Mouse (Mus musculus) embryonic facial prominence, embryonic 12.5 days (tissue): ENCODE results near the gene Ascc3. TPM values are rescaled to one million over a fixed set of nuclear protein-coding genes. Genes with fewer than 3 reads are reported as not detected.

Experiments used
- ATAC-seq: fragments of 200-750 bp; cut with Nextera tagmentation; 2 replicates; pipeline ENCODE4 v1.8.0; 2017; ENCODE audit not compliant: insufficient number of reproducible peaks, insufficient read depth, low FRiP score, low TSS enrichment
- H3K27ac ChIP-seq: fragments of 300-500 bp; sonication (generic); 2 replicates; pipeline ENCODE4 v1.5.1; 2016; ENCODE audit warnings: mild to moderate bottlenecking
- H3K27me3 ChIP-seq: fragments of 300-500 bp; sonication (generic); 2 replicates; pipeline ENCODE4 v1.6.1; 2016; ENCODE audit warnings: mild to moderate bottlenecking, moderate library complexity
- H3K36me3 ChIP-seq: fragments of 300-500 bp; sonication (generic); 2 replicates; pipeline ENCODE4 v1.6.1; 2016; ENCODE audit warnings: mild to moderate bottlenecking
- H3K4me1 ChIP-seq: fragments of 300-500 bp; sonication (generic); 2 replicates; pipeline ENCODE4 v1.6.1; 2016
- H3K4me2 ChIP-seq: fragments of 300-500 bp; sonication (generic); replicated peaks from 2 replicates; pipeline ENCODE4 v1.6.1; 2016; ENCODE audit warnings: mild to moderate bottlenecking, moderate library complexity
- H3K4me3 ChIP-seq: fragments of 300-500 bp; sonication (generic); 2 replicates; pipeline ENCODE4 v1.5.1; 2016; ENCODE audit warnings: mild to moderate bottlenecking
- H3K9ac ChIP-seq: fragments of 300-500 bp; sonication (generic); 2 replicates; pipeline ENCODE4 v1.6.1; 2016; ENCODE audit warnings: mild to moderate bottlenecking, moderate library complexity
- H3K9me3 ChIP-seq: fragments of 300-500 bp; sonication (generic); 2 replicates; pipeline ENCODE4 v1.6.1; 2016; ENCODE audit warnings: mild to moderate bottlenecking, moderate library complexity
- WGBS: fragments of 180-500 bp; shearing (Covaris S2); methylation state at CpG from one replicate; pipeline ENCODE4 v1.1.7; 2016; 5-methylcytosine and 5-hydroxymethylcytosine counted together
- polyA plus RNA-seq: library from polyadenylated mRNA; unstranded; fragments of >200 nt; fragmentation: Nextera tagmentation; extraction: Ambion mirVana; gene quantifications from 2 replicates; pipeline ENCODE4 v1.2.1, GENCODE M21; 2016

Gene Ascc3
- 24.0 and 27.0 TPM in 2 replicates for polyA plus RNA-seq

DNA sequence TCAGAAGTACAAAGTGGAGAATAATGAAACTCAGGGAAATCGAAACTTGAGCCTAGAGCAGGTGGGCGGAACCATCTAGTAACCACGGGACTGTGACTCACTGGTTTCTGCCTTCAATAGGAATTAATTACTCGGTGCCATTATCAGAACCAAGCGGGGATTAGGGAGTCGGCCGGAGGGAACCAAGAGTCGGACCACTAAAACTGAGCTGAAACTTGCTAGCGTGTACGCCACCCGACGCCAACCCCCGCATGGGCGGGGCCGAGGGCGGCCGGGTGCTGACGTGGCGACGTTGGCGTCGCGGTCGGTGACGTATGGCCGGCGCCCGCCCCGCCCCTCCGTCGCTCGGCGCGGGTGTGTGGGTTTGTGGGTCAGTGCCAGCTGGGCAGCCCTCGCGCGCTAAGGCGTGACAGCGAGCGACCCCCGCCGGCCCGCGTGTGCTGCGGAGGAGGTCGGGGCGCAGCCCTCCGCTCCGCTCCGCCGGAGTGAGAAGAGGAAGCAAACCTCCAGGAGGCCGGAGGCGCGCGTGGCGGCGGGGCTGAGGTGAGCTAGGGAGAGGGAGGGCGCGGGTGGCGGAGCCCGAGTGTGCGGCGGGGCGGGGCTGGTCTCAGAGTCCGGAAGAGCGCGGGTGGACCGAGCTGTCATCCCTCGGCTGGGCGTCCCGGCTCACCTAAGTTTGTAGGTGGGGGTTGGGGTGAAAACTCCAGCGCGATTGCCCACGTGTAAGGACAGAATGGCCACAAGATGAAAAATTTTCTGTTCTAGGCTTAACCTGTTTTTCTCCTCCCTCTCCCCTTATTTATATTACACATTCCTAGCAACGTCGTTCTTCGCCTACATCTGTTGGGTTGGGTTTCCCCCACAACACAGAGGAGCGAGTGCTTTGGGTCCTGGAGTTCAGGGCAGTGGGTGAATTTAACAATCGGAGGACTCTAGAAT, at the start of gene Ascc3:
Gene Ascc3, plus strand, starts transcription at position 315 of the 939 bp plus-strand sequence.
- H3K4me1 ChIP-seq = no peaks in the 10 kb centered on the region
- ATAC-seq = peak; percentile 97
- under 1% methylated on average over 78 of the region's 79 CpGs for WGBS

DNA sequence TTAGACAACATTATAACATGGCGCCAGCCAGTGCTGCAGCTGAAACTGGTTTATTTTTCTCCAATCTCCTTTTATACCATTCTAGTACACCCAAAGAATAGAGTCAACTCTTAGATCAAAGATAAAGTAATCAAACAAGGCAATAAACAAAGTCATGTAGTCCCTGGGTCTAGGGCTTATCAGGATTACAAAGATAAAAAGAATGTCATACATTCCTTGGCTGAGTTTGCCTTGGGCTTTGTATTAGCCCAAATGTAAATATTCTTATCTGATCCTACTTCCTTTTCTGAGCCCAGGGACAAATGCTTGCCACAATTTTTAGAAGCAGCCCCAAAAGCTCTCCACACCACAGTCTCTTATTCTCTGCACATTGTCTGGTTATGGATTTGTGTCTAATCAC, 7.7 kb upstream of the Ascc3 start:
- no peak overlapping the region for H3K27ac ChIP-seq
- 81% methylated on average over 1 of the region's 1 CpGs for WGBS
- ATAC-seq = no peak
- H3K9ac ChIP-seq = no peak overlapping the region
- H3K4me2 ChIP-seq = no peak overlapping the region
- no peaks in the 10 kb centered on the region for H3K27me3 ChIP-seq
- no peak overlapping the region for H3K4me3 ChIP-seq
- no peaks in the 10 kb centered on the region for H3K9me3 ChIP-seq
- no peaks in the 10 kb centered on the region for H3K4me1 ChIP-seq
- H3K36me3 ChIP-seq = no peaks in the 10 kb centered on the region

More for the DNA sequence above, at the start of gene Ascc3:
- Histone ChIP-seq H3K27me3 (no peaks in the 10 kb centered on the region), H3K9ac (peak within 1 kb of the TSS; percentile 73), H3K4me3 (peak within 1 kb of the TSS; percentile 81), H3K36me3 (no peaks in the 10 kb centered on the region), H3K4me2 (peak within 1 kb of the TSS; percentile 61), H3K9me3 (no peaks in the 10 kb centered on the region), H3K27ac (peak within 1 kb of the TSS; percentile 88)

DNA sequence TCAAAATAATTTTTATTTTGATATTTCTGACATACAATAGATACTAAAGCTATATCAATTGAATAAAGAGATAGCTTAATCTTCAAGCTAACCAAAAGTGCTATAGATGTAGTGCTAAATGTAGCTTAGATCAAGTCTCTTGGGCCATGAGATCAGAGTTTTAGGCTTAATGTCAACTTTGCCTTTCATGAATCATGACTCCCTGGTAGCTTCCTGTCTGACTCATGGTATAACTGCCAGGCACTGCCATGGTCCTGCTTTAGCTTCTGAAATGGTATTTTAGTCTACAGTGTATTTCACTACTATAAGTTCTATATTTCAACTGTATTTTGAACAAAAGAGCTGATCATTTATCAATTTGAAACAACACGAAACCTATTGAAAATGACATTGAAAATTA, 5.9 kb upstream of the Ascc3 start:
- Histone ChIP-seq H3K4me2 (no peak overlapping the region), H3K36me3 (no peaks in the 10 kb centered on the region), H3K9ac (no peak overlapping the region), H3K4me1 (no peaks in the 10 kb centered on the region), H3K9me3 (no peaks in the 10 kb centered on the region), H3K4me3 (no peak overlapping the region), H3K27me3 (no peaks in the 10 kb centered on the region), H3K27ac (no peak overlapping the region)
- 82% methylated on average over 1 of the region's 1 CpGs for WGBS
- ATAC-seq = no peak

DNA sequence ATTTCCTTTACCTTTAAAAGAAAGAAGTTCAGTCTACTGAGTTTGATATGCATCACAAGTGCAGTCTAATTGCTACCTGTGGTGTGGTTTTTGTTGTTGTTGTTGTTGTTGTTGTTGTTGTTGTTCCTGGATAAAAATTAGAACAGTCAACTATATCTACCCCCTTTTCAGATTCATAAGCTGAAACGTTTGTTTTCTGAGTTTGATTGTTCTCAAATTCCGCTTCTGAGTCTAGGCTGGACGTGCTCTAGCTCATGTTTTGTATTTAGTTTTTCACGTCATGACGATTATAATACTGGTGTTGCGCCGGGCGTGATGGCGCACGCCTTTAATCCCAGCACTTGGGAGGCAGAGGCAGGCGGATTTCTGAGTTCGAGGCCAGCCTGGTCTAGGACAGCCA, 902 bp downstream of the Ascc3 start:
- Histone ChIP-seq H3K9ac (0 out of 2 replicates have a peak overlapping the region, but pooled peaks have one; percentile 73), H3K4me2 (peak overlapping the region; percentile 61)

DNA sequence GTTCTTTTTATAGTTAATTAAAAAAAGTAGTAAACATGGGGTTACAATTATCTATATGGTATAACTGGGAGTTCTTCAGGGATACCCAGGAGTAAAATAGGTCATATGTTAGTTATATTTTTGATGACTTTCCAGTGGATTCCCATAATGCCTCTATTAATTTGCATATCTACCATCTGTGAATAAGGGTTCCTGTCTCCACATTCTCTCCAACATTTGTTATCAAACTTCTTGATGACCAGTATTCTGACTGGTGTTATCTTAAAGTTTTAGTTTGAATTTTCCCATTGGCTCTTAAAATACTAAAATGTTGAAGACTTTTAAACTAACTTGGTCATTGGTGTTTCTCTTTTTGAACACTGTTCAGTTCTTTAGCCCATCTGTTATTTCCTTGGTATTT, 2.9 kb downstream of the Ascc3 start:
- no peak overlapping the region for H3K27ac ChIP-seq
- H3K27me3 ChIP-seq = no peaks in the 10 kb centered on the region
- ATAC-seq = no peak
- H3K36me3 ChIP-seq = no peaks in the 10 kb centered on the region
- H3K4me2 ChIP-seq = no peak overlapping the region
- H3K9ac ChIP-seq = no peak overlapping the region
- H3K9me3 ChIP-seq = no peaks in the 10 kb centered on the region
- no peaks in the 10 kb centered on the region for H3K4me1 ChIP-seq
- no peak overlapping the region for H3K4me3 ChIP-seq

More for the DNA sequence above, 902 bp downstream of the Ascc3 start:
- Histone ChIP-seq H3K27ac (no peak overlapping the region), H3K9me3 (no peaks in the 10 kb centered on the region), H3K4me1 (no peaks in the 10 kb centered on the region), H3K27me3 (no peaks in the 10 kb centered on the region), H3K4me3 (peak overlapping the region; percentile 81), H3K36me3 (no peaks in the 10 kb centered on the region)
- WGBS = 76% methylated on average over 12 of the region's 12 CpGs
- no peak for ATAC-seq

DNA sequence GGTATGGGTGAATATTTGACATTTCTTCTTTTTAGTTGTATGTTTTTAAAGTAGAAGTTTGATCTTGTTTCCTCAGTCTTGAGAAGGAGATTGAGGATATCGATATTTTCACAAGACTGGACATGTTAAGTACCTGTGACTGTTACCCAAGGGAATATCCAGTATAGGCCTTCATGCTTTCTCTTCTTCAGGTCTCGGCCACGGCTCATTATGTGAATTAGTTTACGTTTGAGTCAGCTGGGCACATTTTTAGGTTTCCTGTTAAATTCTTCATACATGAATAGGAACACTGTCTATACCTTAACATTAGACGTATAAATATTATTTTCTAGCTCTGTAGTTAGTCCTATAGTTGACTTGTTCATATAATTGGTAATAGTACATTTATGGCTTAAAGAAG, 12.4 kb downstream of the Ascc3 start:
- H3K4me3 ChIP-seq = no peak overlapping the region
- no peak overlapping the region for H3K27ac ChIP-seq
- no peaks in the 10 kb centered on the region for H3K9me3 ChIP-seq
- no peaks in the 10 kb centered on the region for H3K27me3 ChIP-seq
- WGBS = 82% methylated on average over 5 of the region's 5 CpGs
- no peaks in the 10 kb centered on the region for H3K4me1 ChIP-seq
- H3K9ac ChIP-seq = no peak overlapping the region
- ATAC-seq = no peak
- H3K4me2 ChIP-seq = no peak overlapping the region
- no peaks in the 10 kb centered on the region for H3K36me3 ChIP-seq

DNA sequence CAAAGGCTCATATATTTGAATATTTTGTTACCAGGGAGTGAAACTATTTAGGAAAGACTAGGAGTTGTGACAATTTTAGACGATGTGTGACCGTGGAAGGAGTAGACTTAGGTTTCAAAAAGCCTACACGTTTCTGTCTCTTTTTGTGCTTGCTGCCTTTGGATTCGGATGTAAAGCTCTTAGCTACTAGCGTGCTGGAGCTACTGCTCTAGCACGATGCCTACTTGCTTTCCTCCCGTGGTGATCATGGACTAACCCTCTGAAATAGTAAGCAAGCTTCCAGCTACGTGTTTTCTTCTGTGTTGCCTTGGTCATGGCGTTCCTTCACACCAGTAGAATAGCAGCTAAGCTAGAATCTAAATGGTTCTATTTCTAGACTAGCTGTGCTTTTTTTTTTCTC, 21.4 kb downstream of the Ascc3 start:
- no peak overlapping the region for H3K27ac ChIP-seq
- no peak overlapping the region for H3K4me3 ChIP-seq
- H3K4me1 ChIP-seq = no peaks in the 10 kb centered on the region
- H3K9me3 ChIP-seq = no peaks in the 10 kb centered on the region
- no peak overlapping the region for H3K9ac ChIP-seq
- no peaks in the 10 kb centered on the region for H3K27me3 ChIP-seq
- H3K36me3 ChIP-seq = peaks cover 6% of the 10 kb centered on the region
- WGBS = 94% methylated on average over 9 of the region's 9 CpGs
- H3K4me2 ChIP-seq = no peak overlapping the region
- no peak for ATAC-seq

DNA sequence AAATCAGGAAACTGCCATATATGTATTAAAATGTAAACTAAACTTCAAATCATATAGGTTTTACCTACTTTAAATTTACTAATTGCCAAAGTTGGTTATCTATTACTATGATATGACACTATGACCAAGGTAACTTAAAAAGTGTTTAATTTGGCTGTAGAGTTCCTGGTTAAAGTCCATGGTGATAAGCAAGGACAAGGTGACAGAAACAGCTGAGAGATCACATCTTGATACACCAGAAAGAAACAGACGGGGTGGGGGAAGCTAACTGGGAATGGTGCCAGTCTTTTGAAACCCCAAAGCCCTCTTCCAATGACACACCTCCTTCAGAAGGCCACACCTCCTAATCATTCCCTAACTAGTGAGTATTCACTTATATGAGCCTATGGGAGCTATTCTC, 33.4 kb downstream of the Ascc3 start:
- Histone ChIP-seq H3K9me3 (no peaks in the 10 kb centered on the region), H3K27ac (no peak overlapping the region), H3K4me2 (no peak overlapping the region), H3K9ac (no peak overlapping the region), H3K36me3 (peaks cover 7% of the 10 kb centered on the region), H3K27me3 (no peaks in the 10 kb centered on the region), H3K4me3 (no peak overlapping the region), H3K4me1 (no peaks in the 10 kb centered on the region)
- 81% methylated on average over 1 of the region's 1 CpGs for WGBS
- no peak for ATAC-seq

DNA sequence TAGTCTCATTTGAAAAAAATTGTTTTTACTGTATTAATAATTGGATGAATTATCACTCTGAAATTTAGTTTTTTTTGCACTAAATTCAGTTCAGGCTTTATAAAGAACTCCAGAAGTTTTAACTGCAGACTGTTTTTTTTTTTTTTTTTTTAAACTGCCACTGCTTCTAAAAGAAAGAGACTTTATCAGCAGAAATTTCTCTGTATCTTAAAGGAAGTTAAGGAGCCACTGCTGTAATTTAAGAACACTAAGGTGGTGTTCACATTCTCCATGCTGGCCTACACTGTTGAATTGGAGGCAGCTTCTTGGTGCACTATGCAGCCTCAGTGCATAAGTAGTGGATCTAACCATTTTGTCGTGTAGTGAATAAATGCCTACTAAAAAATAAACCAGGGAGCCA, 47.1 kb downstream of the Ascc3 start:
- no peak overlapping the region for H3K4me3 ChIP-seq
- H3K9ac ChIP-seq = no peak overlapping the region
- no peaks in the 10 kb centered on the region for H3K4me1 ChIP-seq
- 84% methylated on average over 1 of the region's 1 CpGs for WGBS
- no peaks in the 10 kb centered on the region for H3K27me3 ChIP-seq
- no peak overlapping the region for H3K27ac ChIP-seq
- H3K9me3 ChIP-seq = no peaks in the 10 kb centered on the region
- no peak overlapping the region for H3K4me2 ChIP-seq
- ATAC-seq = no peak
- 0 out of 2 replicates have a peak, but pooled peaks cover 4% of the 10 kb centered on the region for H3K36me3 ChIP-seq

DNA sequence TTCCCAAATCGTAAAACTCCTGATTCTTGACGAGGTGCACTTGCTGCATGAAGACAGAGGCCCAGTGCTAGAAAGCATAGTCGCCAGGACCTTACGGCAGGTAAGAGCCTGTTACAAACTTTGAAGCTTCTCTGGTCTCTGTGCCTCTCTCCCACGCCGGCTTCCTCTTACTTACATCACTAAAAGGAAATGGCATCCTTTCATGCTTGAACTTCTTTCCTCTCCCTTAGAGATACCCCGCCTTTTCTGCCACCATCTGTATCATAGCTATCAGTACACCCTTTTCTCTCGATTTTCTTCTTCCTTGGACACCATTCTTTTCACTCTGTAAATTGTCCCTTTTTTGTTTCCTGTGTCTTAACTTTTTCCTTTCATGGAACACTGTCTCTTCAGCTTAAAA, 58.1 kb downstream of the Ascc3 start:
- Histone ChIP-seq H3K27me3 (no peaks in the 10 kb centered on the region), H3K9ac (no peak overlapping the region)
- no peak for ATAC-seq

DNA sequence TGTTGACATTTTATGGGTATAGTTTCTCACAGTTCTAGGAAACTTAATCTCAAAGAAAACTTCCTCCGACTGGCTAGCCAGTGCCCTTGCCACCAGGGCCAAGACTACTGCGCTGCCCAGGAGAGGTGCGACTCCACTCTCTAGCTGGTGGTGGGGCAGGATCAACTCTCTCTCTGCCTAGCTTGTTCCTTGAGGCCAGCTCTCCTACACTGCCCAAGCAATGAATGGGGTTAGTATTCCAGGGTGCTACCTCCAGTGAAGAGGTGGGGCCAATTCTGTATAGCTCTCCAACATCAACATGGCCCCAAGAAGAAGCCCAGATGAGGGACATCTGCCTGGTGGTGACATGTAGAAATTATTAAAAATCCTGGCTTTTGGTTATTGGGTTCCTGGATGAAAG, 61.1 kb downstream of the Ascc3 start:
- peak; percentile 60; the same call in 1 of the 2 replicates for ATAC-seq
- no peak overlapping the region for H3K27ac ChIP-seq
- peaks cover 8% of the 10 kb centered on the region; the same call in 1 of the 2 replicates for H3K36me3 ChIP-seq
- no peaks in the 10 kb centered on the region for H3K27me3 ChIP-seq
- no peak overlapping the region for H3K4me3 ChIP-seq
- H3K4me1 ChIP-seq = no peaks in the 10 kb centered on the region
- H3K9me3 ChIP-seq = no peaks in the 10 kb centered on the region
- no peak overlapping the region for H3K9ac ChIP-seq
- WGBS = 96% methylated on average over 3 of the region's 3 CpGs
- H3K4me2 ChIP-seq = no peak overlapping the region

More for the DNA sequence above, 58.1 kb downstream of the Ascc3 start:
- H3K4me2 ChIP-seq = no peak overlapping the region
- H3K36me3 ChIP-seq = peaks cover 9% of the 10 kb centered on the region; the same call in 1 of the 2 replicates
- H3K4me1 ChIP-seq = no peaks in the 10 kb centered on the region
- 86% methylated on average over 8 of the region's 8 CpGs for WGBS
- H3K27ac ChIP-seq = no peak overlapping the region
- no peak overlapping the region for H3K4me3 ChIP-seq
- no peaks in the 10 kb centered on the region for H3K9me3 ChIP-seq

DNA sequence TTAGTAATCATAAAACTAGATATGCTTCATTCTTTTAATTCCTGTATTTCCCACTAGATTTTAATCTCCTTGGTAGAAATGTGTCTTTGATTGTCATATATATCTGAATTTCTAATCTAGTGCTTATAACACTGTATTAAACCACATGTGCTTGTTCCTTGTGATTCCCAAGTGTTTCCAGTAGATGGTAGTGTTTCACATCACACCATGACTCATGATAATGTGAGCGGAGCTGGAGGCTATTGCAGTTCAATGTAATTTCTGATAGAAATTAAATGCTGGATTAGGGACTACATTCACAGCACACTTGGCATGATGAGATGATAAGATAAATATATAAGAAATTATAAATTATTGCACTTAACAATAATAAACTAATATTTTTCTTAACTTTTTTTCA, 64.9 kb downstream of the Ascc3 start:
- 56% methylated on average over 1 of the region's 1 CpGs for WGBS
- Histone ChIP-seq H3K36me3 (peaks cover 5% of the 10 kb centered on the region; the same call in 1 of the 2 replicates), H3K9me3 (no peaks in the 10 kb centered on the region), H3K9ac (no peak overlapping the region), H3K4me2 (no peak overlapping the region), H3K27me3 (no peaks in the 10 kb centered on the region), H3K4me1 (no peaks in the 10 kb centered on the region), H3K4me3 (no peak overlapping the region), H3K27ac (no peak overlapping the region)
- ATAC-seq = no peak
